Mouse (Mus musculus): ENCODE data around the gene Sppl2a. TPM values are rescaled to one million over a fixed set of nuclear protein-coding genes. Genes with fewer than 3 reads are reported as not detected.

The Sppl2a gene
- polyA plus RNA-seq, 1 experiment from 2014 or later = 48.4 TPM

- WGBS = 91% methylated on average over 3 of the region's 3 CpGs
- ATAC-seq (ENCODE audit: insufficient read depth, low FRiP score, low read depth) = no peak
- no peaks in the 10 kb centered on the region for H3K36me3 ChIP-seq
These were observed 68.0 kb downstream of the Sppl2a start for GRCm38 (mm10) chr2:126865026-126865425.

DNA sequence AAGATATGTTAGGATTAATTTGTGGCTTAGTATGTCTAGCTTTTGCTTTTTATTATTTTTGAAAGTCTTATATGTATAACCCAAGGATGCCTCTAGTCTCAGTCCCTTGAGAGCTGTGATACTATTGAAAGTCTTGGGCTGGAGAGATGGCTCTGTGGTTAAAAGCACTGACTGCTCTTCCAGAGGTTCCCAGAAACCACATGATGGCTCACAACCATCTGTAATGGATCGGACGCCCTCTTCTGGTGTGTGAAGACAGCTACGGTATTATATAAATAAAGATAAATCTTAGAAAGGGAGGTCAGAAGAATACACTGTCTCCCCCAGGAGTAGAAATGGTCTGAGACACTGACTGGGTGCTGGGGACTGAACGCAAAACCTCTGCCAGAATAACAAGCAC, 88.3 kb downstream of the Sppl2a start:
- H3K36me3 ChIP-seq = peaks cover 2% of the 10 kb centered on the region; the same call in 1 of the 2 replicates
- H3K27ac ChIP-seq = no peak overlapping the region
- H3K27me3 ChIP-seq (replicated peaks) = no peaks in the 10 kb centered on the region
- WGBS = 80% methylated on average over 4 of the region's 4 CpGs
- no peak for ATAC-seq (ENCODE audit: insufficient read depth, low FRiP score, low read depth)
- no peaks in the 10 kb centered on the region for H3K4me1 ChIP-seq
- no peaks in the 10 kb centered on the region for H3K9me3 ChIP-seq
- no peak overlapping the region for H3K4me2 ChIP-seq
- no peak overlapping the region for H3K9ac ChIP-seq
- H3K4me3 ChIP-seq (replicated peaks) = no peak overlapping the region

More at GRCm38 (mm10) chr2:126865026-126865425, 68.0 kb downstream of the Sppl2a start:
- Histone ChIP-seq H3K27me3 (replicated peaks) (no peaks in the 10 kb centered on the region), H3K4me1 (no peaks in the 10 kb centered on the region), H3K9ac (no peak overlapping the region), H3K9me3 (no peaks in the 10 kb centered on the region), H3K4me3 (replicated peaks) (no peak overlapping the region), H3K4me2 (no peak overlapping the region), H3K27ac (no peak overlapping the region)

Small RNAs within 50 kb of the gene (microRNA-seq; reads per million reads assigned to microRNA genes)
- gene Mir3473g = not detected

Other genes starting within 250 kb of the Sppl2a start
- 37.7 and 37.9 TPM in 2 replicates for gene Usp8, start 225.9 kb downstream of the Sppl2a start, polyA plus RNA-seq (2015; fragmentation: Nextera tagmentation; extraction: Ambion mirVana)
- gene Usp50, start 149.8 kb downstream of the Sppl2a start, polyA plus RNA-seq (2015; fragmentation: Nextera tagmentation; extraction: Ambion mirVana) = 2.2 and 2.9 TPM in 2 replicates
- 44.4 and 48.2 TPM in 2 replicates for gene Trpm7, start 57.0 kb downstream of the Sppl2a start, polyA plus RNA-seq (2015; fragmentation: Nextera tagmentation; extraction: Ambion mirVana)
- gene Ap4e1, start 75.5 kb upstream of the Sppl2a start, polyA plus RNA-seq (2015; fragmentation: Nextera tagmentation; extraction: Ambion mirVana) = 9.6 and 9.9 TPM in 2 replicates
- 52.6 and 53.9 TPM in 2 replicates for gene Blvra, start 137.4 kb upstream of the Sppl2a start, polyA plus RNA-seq (2015; fragmentation: Nextera tagmentation; extraction: Ambion mirVana)
- gene Ncaph, start 200.7 kb upstream of the Sppl2a start, polyA plus RNA-seq (2015; fragmentation: Nextera tagmentation; extraction: Ambion mirVana) = 73.9 and 78.8 TPM in 2 replicates
- gene Itpripl1, start 210.2 kb upstream of the Sppl2a start, polyA plus RNA-seq (2015; fragmentation: Nextera tagmentation; extraction: Ambion mirVana) = 28.8 and 29.9 TPM in 2 replicates